ENCODE assay signal across 10 mouse cellular contexts in genomic region chr14:79202722-79203362, GRCm38 (mm10). TPM values are rescaled to one million over a fixed set of nuclear protein-coding genes. Genes with fewer than 3 reads are reported as not detected.
DNase-seq lines count a peak whose midpoint lies in the region; ATAC-seq lines count a peak whose summit lies in the region.
"Had no signal": no experiment of that assay in that cellular context is flagged by ENCODE, and none has a peak within 500 bp of the region (broad histone marks: within the 10 kb centered on the region; RNA-seq: fewer than 3 reads in every experiment).

No protein-coding gene starts in this region.

- H3K4me3 ChIP-seq in forebrain, embryonic 11.5 days (ENCODE audit: low read depth, low read length) = no peak overlapping the region
- no peak overlapping the region for H3K4me3 ChIP-seq in limb, embryonic 12.5 days (replicated peaks)
- H3K4me3 ChIP-seq in neural tube, embryonic 15.5 days (replicated peaks) = no peak overlapping the region

- H3K9me3 ChIP-seq in forebrain, embryonic 11.5 days (ENCODE audit: control insufficient read depth, low read length) = no peaks in the 10 kb centered on the region
- no peaks in the 10 kb centered on the region for H3K9me3 ChIP-seq in limb, embryonic 12.5 days
- H3K9me3 ChIP-seq in neural tube, embryonic 15.5 days (replicated peaks) = no peaks in the 10 kb centered on the region

- peak overlapping the region; percentile 18; the same call in 1 of the 2 replicates for H3K4me2 ChIP-seq in forebrain, embryonic 11.5 days (ENCODE audit: low read depth, low read length, severe bottlenecking)
- no peak overlapping the region; the same call in 1 of the 2 replicates for H3K4me2 ChIP-seq in limb, embryonic 12.5 days
- no peak overlapping the region for H3K4me2 ChIP-seq in neural tube, embryonic 15.5 days

- H3K27ac ChIP-seq in forebrain, embryonic 11.5 days (ENCODE audit: low read depth, low read length) = peak overlapping the region; percentile 98
- H3K27ac ChIP-seq in limb, embryonic 12.5 days = peak overlapping the region; percentile 95
- H3K27ac ChIP-seq in neural tube, embryonic 15.5 days (replicated peaks) = peak overlapping the region; percentile 83

- peak; percentile 49 for ATAC-seq in forebrain, embryonic 11.5 days (replicated peaks; ENCODE audit: low FRiP score)
- ATAC-seq in limb, embryonic 12.5 days (ENCODE audit: insufficient number of reproducible peaks, insufficient read depth, low FRiP score, low TSS enrichment, low read depth) = no peak
- no peak for ATAC-seq in neural tube, embryonic 15.5 days (ENCODE audit: low FRiP score)
- no peak for ATAC-seq in erythroid progenitor cell, adult 5-6 weeks (replicated peaks; ENCODE audit: low FRiP score, poor library complexity, severe bottlenecking)

- H3K9ac ChIP-seq in forebrain, embryonic 11.5 days (ENCODE audit: low read length) = peak overlapping the region; percentile 55
- no peak overlapping the region for H3K9ac ChIP-seq in limb, embryonic 12.5 days (replicated peaks)
- H3K9ac ChIP-seq in neural tube, embryonic 15.5 days (replicated peaks) = no peak overlapping the region

- DNase-seq in retina, embryonic 14.5 days (ENCODE audit: low spot score) = peak; percentile 37
- no peak for DNase-seq in retina, postnatal 1 day
- peak; percentile 73 for DNase-seq in forebrain, embryonic 11.5 days (ENCODE audit: low spot score)
- DNase-seq in spleen, postnatal 36 days (ENCODE audit: low spot score in 2 of 2) = no peak
- no peak for DNase-seq in kidney, postnatal 14 days
- DNase-seq: spleen, adult 18-20 months had no signal

- WGBS in forebrain, embryonic 11.5 days = 26% methylated on average over 4 of the region's 4 CpGs
- WGBS in limb, embryonic 12.5 days = 64% methylated on average over 4 of the region's 4 CpGs
- WGBS in neural tube, embryonic 15.5 days = 34% methylated on average over 4 of the region's 4 CpGs

- no peaks in the 10 kb centered on the region for H3K36me3 ChIP-seq in forebrain, embryonic 11.5 days (ENCODE audit: control insufficient read depth, insufficient read depth, low read length)
- no peaks in the 10 kb centered on the region for H3K36me3 ChIP-seq in limb, embryonic 12.5 days
- H3K36me3 ChIP-seq in neural tube, embryonic 15.5 days = no peaks in the 10 kb centered on the region

- peaks cover 17% of the 10 kb centered on the region for H3K4me1 ChIP-seq in forebrain, embryonic 11.5 days (replicated peaks; ENCODE audit: control insufficient read depth, insufficient read depth, low read length)
- H3K4me1 ChIP-seq in limb, embryonic 12.5 days (replicated peaks) = peaks cover 51% of the 10 kb centered on the region
- peaks cover 55% of the 10 kb centered on the region for H3K4me1 ChIP-seq in neural tube, embryonic 15.5 days

- H3K27me3 ChIP-seq in forebrain, embryonic 11.5 days (ENCODE audit: control insufficient read depth, insufficient read depth, low read length) = no peaks in the 10 kb centered on the region
- no peaks in the 10 kb centered on the region for H3K27me3 ChIP-seq in limb, embryonic 12.5 days
- no peaks in the 10 kb centered on the region for H3K27me3 ChIP-seq in neural tube, embryonic 15.5 days (replicated peaks)

RNA-seq across cellular contexts. Expression of gene Zfp957, which starts 44.3 kb away (rescaled TPM):
- not detected in 2 replicates for polyA plus RNA-seq in forebrain, embryonic 11.5 days (2014; fragmentation: Nextera tagmentation; extraction: Ambion mirVana)
- polyA plus RNA-seq in limb, embryonic 12.5 days (2016; fragmentation: Nextera tagmentation; extraction: Ambion mirVana) = not detected in 2 replicates
- not detected in 2 replicates for polyA plus RNA-seq in neural tube, embryonic 15.5 days (2015; fragmentation: Nextera tagmentation; extraction: Ambion mirVana)
- total RNA-seq in erythroid progenitor cell, adult 5-6 weeks (2015; ENCODE audit: low replicate concordance) = not detected in 2 replicates
- not detected in 2 replicates for total RNA-seq in erythroid progenitor cell, adult 5-6 weeks (2017; ENCODE audit: low replicate concordance)
- polyA plus RNA-seq: kidney, embryonic 14.5 days had no signal

Comparison
In these comparisons a context has a peak if more than half of its experiments do, and no peak if none do; other contexts are left out.
1. DNase-seq: peak in retina, embryonic 14.5 days (single experiment) and forebrain, embryonic 11.5 days (single experiment); none in retina, postnatal 1 day (single experiment), spleen, postnatal 36 days (0 of 2) and kidney, postnatal 14 days (single experiment).
2. Peak in every context shown above with its lines, with median percentiles within 50 percentile points of each other: H3K27ac ChIP-seq.